Mouse (Mus musculus) C3H10T1/2 (cell line): ENCODE results near the gene Cyp2j9. TPM values are rescaled to one million over a fixed set of nuclear protein-coding genes. Genes with fewer than 3 reads are reported as not detected.

Experiments
- polyA plus RNA-seq, 2 experiments: library from polyadenylated mRNA; unstranded; fragments of >200 nt; fragmentation: generic; extraction: Trizol; gene quantifications; one replicate each; pipeline ENCODE4 v1.2.1; 2012; ENCODE audit warnings: missing spikeins in 2 of 2

Cyp2j9 gene
- polyA plus RNA-seq: 1 to 10 TPM in 1 of 2 experiments, under 1 TPM in 1; 0.07 to 3.2 TPM

DNA sequence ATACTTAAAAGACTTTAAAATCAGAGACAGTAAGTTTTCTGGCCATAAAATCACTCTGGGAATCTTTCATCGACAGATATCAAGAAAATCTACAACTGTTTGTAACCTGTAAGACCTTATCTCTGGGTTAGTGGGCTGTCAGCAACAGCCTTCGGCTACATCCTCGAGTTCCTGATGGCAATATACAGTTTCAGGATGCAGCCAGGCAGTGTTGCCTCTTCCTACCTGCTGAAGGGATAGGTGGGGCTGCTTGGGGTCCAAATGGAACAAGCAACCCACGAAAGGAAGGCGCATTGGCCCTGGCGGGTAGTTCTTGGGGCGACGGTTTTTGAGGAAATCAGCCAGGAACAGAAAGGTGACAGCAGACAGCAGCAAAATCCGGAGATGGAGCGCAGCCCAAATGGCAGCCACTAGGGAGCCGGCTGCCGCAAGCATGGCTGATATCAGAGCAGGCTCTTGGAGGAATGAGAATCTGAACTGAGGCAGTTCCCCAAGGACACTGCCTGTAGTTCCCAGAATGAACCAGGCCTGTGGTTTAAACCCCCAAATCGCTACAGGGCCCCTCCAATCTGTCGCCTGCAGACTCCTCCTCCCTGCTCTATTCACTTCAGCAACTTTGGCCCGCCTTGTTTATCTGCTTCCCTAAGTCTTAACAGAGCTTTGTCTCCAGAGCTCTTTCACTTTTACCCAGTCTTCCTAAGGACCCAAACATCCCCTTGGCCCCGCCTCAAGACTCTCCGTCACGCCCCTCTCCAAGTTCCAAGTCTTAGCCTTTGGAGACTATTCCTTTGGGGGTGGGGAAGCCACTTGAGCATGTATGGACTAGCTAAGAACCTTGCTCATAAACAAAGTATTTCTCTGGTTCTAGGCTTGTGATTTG lies at the start of gene Cyp2j9:
Gene Cyp2j9, minus strand, starts transcription at position 668 of the 880 bp plus-strand sequence.

DNA sequence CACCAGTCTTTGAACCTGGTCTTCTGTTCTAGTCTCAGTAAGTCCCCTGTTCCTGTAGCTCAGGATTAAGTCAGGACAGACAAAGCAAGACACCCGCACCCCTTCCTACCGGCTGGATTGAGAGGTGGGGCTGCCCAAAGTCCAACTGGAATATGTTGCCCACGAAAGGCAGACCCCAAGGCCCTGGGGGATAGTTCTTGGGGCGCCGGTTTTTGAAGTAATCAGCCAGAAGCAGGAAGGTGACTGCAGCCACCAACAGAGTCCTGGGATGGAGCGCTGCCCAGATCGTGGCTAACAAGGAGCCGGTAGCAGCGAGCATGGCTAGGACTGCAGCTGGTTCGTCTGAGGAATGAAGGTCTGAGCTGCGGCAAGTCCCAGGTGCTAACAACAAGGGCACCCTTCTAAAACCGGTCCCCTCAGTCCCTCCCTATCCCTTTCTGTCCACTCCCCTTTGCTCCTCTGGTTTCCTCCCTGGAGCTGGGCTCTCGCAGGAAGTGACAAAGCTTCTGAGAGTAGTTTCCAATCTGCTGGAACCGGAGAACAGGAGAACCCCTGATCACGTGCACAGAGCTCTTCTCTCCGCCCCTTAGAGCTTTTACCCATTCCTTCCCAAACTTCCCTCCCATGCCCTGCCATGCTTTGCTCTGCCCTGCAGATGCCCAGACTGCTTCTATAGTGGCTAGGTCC lies 38.1 kb downstream of the Cyp2j9 start, which contains the start of gene Cyp2j6:
Gene Cyp2j6, minus strand, starts transcription at position 529 of the 687 bp plus-strand sequence.

Other genes with a start within 250 kb of the Cyp2j9 start
- not detected for gene Cyp2j11, start 242.9 kb downstream of the Cyp2j9 start, polyA plus RNA-seq
- gene Cyp2j8, start 84.2 kb downstream of the Cyp2j9 start, polyA plus RNA-seq: not detected
- gene Cyp2j6, start 37.9 kb downstream of the Cyp2j9 start, polyA plus RNA-seq: 1 to 10 TPM in 1 of 2 experiments, under 1 TPM in 1; 0.53 to 7.5 TPM
- not detected for gene Cyp2j5, start 72.6 kb upstream of the Cyp2j9 start, polyA plus RNA-seq
- gene Gm12695, start 193.6 kb upstream of the Cyp2j9 start, polyA plus RNA-seq: not detected